Mouse (Mus musculus): ENCODE measurements at regions not wholly inside any gene's neighbourhood (a gene's known extent, or its start where the extent isn't known, plus 50 kb on each side); places are given as distances from the start of the nearest gene placed in this dataset.
A peak's percentile ranks its signal among the peaks of the same experiment; 100 is the strongest.

GRCm38 (mm10) chr8:126713181-126713580, 119.4 kb upstream of the Irf2bp2 start:
- DNase-seq (ENCODE audit: low spot score): no peak

DNA sequence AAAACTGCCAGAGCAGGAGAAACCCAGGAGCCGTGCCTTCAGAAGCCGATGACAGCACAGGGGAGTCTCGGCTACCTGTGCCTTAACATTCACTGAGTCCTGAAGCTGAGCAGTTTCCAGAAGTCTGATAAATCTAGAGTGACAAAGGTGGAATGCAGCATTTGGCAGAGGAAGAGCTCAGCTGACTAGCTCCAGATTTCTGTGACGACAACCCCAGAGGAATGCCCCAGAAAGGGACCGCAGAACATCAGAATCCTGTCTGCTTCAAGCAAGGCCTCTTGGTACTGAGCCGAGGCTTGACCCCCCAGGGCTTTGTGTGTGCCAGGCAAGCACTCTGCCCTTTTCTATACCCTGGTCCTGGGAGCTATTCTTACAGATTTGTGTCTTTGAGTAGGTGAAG, 119.0 kb upstream of the Irf2bp2 start:
- DNase-seq (ENCODE audit: low spot score): no peak

DNA sequence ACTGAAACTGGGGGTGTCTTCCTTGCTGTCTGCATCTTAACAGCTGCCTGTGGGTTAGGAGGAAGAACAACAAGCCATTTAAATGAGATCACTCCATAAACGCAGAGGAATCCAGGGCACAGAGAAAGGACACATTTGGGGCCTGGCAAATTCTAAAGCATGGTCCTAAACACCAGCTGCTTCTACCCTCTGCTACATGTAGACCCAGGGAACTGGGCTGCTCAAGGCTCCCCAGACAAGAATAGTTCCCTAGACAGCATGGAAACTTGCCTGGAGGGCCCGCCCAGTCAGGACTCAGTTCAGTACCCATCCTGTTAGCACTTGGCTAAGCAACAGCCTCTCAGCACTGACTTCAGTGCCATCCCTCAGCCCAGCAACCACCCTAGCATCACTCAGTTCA, 115.2 kb upstream of the Irf2bp2 start:
- no peak for DNase-seq (ENCODE audit: low spot score)

- no peak for DNase-seq (ENCODE audit: low spot score)
These were observed 113.6 kb upstream of the Irf2bp2 start for GRCm38 (mm10) chr8:126707300-126707902.

GRCm38 (mm10) chr8:126706247-126706646, 112.5 kb upstream of the Irf2bp2 start:
- DNase-seq (ENCODE audit: low spot score): no peak

GRCm38 (mm10) chr8:126705391-126705790, 111.6 kb upstream of the Irf2bp2 start:
- no peak for DNase-seq (ENCODE audit: low spot score)

- DNase-seq (ENCODE audit: low spot score): no peak
These were observed 110.9 kb upstream of the Irf2bp2 start for GRCm38 (mm10) chr8:126704706-126705105.

DNA sequence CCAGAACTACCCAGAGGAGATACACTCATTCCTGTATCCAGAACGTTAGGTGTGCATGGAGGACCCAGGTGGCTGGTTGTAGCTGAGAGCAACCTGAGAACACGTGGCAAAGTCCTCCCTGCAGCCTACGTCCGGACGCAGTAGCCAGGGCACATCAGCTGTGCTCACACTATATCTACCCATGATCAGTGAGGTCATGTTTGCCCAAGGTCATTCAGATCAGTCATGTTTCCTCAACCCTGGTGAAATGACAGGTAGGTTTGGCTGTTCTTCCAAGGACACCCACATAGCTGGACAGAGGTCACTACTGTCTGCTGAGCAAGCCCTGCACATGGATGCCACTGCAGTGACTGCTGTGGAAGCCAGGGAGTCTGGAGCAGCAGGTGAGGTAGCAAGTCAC, 109.8 kb upstream of the Irf2bp2 start:
- DNase-seq (ENCODE audit: low spot score): no peak

DNA sequence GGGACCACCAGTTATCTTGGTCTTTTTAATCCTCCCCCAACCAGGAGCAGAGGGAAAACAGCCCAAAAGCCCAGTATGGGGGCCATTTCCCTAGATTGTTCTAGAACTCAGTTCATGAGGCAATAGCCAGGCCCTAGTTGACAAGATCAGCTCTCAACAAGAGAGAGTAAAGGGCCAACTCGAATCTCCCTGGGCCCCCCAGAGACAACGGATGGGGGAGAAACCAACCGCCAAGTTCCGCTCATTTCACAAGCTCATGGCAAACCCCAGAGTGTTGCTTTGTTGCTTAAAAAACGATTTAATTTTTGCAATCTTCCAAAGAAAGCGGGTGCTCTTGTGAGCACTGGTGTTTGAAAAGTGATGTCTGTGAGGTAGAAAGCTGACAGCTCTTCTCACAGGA, 108.5 kb upstream of the Irf2bp2 start:
- no peak for DNase-seq (ENCODE audit: low spot score)

DNA sequence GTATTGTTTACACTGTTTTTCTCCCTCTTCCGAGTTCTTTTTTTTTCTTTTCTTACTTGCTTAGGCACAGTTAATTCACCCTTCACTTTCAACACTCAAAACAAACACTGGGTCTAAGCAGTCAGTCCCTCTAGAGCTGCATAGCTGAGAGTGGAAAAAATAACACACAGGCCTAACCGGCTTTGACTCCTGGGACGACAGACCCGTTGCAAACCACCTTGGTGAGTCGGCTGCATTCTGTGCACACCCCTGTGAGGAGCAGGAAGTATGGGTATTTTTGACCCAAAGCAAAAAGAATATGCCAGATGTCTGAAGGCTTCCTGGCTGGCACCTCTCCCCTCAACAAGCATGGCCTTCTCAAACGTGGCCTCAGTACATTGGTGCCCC, 105.6 kb upstream of the Irf2bp2 start:
- no peak for DNase-seq (ENCODE audit: low spot score)

- no peak for DNase-seq (ENCODE audit: low spot score)
These were observed 105.0 kb upstream of the Irf2bp2 start for GRCm38 (mm10) chr8:126698601-126699388.

GRCm38 (mm10) chr8:126696346-126697010, 102.7 kb upstream of the Irf2bp2 start:
- no peak for DNase-seq (ENCODE audit: low spot score)

DNA sequence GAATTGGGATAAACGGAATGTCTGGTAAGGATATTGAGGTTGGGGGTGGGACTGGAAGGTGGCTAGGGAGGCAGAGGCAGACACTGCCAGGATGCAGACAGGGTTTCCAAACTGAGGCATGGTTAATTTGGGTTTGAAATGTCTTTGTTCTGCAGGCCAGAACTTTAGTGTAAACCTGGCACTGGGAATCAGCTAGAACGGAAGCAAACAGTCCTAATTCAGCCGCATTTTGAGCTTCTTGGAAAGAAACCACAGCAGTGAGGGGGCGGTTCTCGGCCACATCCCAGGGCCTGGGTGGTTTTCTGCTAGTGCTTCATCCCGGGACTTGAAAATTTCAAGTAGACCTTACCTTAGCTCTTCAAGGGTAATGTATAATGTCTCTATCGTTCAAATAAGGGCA, 100.6 kb upstream of the Irf2bp2 start:
- no peak for DNase-seq (ENCODE audit: low spot score)

DNA sequence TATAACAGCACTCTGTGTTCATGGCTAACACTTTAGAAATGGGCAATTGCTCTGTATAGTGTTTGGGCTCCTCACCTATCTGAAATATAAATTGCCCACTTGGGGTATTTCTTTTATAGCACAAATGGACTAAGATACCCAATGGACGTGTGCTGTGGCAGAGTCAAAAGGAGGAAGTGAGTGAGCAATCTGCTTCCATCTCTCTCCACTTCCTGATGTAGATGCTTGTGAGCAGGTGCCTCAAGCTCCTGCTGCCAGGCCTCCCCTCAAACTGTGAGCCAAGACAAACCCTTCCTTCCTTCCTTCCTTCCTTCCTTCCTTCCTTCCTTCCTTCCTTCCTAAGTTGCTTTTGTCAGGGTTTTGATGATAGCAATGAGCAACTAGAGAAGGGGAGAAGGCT, 99.9 kb upstream of the Irf2bp2 start:
- DNase-seq (ENCODE audit: low spot score): no peak

GRCm38 (mm10) chr8:126692711-126693110, 98.9 kb upstream of the Irf2bp2 start:
- DNase-seq (ENCODE audit: low spot score): no peak

- DNase-seq (ENCODE audit: low spot score): peak; percentile 68
These were observed 98.5 kb upstream of the Irf2bp2 start for GRCm38 (mm10) chr8:126692263-126692662.

GRCm38 (mm10) chr8:126688450-126688849, 94.7 kb upstream of the Irf2bp2 start:
- DNase-seq (ENCODE audit: low spot score): no peak

GRCm38 (mm10) chr8:126688014-126688413, 94.2 kb upstream of the Irf2bp2 start:
- DNase-seq (ENCODE audit: low spot score): no peak

DNA sequence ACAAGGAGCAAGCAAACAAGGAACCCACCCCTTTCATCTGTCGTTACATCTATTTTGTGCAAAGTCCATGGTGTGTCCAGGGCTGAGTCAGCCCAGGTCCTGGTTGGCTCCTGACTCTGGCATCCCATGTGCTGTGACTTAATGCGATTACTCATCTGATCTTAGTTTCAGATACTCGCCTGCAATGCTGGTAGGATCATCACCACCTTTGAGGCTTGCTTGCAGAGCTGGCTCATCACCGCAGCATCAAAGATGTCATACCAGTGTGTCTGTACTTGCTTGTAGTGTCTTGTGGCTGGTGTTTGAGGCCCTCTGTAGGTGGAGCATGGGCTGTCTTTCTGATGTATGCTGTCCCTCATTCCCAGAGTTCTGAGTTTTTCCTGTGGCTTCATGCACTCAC, 93.0 kb upstream of the Irf2bp2 start:
- no peak for DNase-seq (ENCODE audit: low spot score)

DNA sequence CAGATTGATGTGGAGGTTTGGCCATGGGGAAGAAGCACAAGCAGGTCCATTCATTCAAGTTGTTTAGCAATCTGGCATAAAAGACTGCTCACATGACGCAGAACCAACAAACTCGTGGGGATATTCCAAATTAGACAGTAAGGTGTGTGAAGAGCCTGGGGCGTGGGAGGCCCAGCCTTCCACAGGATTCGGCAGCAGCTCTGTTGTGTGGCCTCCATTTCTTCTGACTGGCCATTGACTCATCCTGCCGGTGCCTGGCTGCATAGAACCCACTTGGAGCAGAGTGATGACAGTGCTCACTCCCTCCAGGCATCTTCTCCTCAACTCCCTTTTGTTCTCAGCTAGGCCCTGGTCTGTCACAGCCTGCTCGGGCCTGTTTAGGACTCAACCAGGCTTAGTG, 91.6 kb upstream of the Irf2bp2 start:
- DNase-seq (ENCODE audit: low spot score): no peak

- no peak for DNase-seq (ENCODE audit: low spot score)
These were observed 90.2 kb upstream of the Irf2bp2 start for GRCm38 (mm10) chr8:126683950-126684349.

GRCm38 (mm10) chr8:126683555-126683947, 89.8 kb upstream of the Irf2bp2 start:
- DNase-seq (ENCODE audit: low spot score): no peak

GRCm38 (mm10) chr8:126682817-126683554, 89.2 kb upstream of the Irf2bp2 start:
- DNase-seq (ENCODE audit: low spot score): no peak

All from testis, postnatal 10 days (tissue).